Mouse (Mus musculus): ENCODE data around the gene Grip1.

Grip1 gene

DNA sequence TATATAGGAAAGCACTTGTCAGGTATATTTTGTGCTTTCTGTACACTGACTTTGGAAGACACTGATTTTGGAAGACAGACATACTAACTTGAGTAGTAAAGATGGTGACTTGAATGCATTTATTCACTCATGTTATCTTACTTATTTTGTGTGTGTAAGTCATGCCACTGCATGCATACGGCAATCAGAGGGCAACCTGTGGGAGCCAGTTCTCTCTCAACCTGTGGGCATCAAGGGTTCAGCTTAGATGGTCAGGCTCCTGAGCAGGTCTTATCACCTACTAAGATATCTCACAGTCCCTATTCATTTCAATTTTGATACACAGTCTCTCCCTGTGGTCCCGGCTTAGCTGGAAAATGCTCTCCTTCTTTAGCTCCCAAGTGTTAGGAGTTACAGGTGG is 5.4 kb downstream of the Grip1 start:
- DNase-seq (ENCODE audit: low read depth) = no peak

DNA sequence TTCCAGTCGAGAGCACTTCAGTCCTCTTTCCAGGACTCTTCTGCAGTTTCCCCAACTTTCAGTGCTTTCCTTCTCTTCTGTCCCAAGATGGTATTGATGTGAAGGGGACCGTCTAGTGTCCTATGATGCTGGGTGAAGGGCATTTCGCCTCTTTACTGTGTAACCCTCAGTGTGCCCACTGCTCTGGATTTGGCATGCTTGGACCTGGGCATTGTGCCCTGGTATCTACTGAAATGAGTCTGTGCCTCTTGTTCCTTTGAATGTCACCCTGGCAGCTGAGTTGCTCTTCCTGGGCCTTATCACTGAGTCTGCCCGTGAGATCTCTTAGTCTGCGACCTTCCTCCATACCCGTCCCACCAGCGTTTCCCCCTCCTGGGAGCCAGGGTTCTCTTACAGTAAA is 9.7 kb downstream of the Grip1 start:
- no peak for DNase-seq (ENCODE audit: low read depth)

DNA sequence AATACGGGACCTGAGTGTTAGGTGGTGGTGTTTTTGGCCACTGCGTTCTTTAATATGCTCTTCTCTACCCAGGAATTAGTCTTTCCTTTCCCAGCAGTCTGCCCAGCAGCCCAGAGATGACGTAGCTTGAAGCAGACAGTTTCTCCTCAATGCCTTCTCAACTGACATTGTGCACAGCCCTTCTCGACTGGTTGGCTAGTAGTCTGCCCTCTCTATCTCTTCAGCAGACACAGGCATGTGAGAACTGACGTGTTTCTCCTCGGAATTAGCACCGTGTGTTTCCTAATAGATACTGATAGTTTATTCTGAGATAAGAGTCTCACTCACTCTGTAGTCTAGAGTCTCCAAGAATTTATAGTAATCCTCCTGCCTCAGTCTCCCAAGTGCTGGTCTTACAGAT is 10.2 kb downstream of the Grip1 start:
- DNase-seq (ENCODE audit: low read depth) = no peak

DNA sequence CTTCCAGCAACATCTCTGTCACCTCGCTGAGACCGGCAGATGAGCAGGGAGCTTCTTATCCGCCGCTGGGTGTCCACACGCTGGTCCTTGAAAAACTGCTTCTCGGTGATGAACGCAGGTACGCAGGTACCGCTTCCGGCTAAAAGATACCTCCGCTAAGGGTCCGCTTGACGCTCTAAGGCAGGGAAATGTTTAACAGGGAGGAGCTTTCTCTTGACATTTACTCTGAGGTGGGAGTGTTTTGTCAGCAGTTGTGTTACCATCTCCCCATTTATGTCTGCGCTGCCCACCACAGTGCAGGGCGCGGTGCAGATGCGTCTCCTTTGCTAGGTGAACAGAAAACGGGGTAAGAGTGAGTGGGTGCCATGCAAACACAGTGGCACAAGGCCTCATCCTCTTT is 14.3 kb downstream of the Grip1 start:
- no peak for DNase-seq (ENCODE audit: low read depth)

DNA sequence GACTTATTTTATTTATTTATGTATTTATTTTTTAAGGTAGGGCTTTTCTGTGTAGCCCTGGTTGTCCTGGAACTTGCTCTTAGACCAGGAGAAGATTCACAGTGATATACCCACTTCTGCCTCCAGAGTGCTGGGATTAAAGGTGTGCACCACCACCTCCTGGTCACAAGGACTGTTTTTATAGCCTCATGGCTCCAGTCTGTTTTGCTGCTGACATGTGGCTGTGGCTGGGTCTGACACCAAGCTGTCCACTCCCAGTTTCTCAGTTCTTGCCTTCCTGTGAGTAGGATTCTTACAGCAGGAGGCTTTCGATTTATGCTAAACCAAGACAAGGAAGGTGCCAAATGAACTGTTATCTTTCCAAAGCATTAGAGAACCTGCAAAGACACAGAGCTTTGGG is 16.5 kb downstream of the Grip1 start:
- no peak for DNase-seq (ENCODE audit: low read depth)

DNA sequence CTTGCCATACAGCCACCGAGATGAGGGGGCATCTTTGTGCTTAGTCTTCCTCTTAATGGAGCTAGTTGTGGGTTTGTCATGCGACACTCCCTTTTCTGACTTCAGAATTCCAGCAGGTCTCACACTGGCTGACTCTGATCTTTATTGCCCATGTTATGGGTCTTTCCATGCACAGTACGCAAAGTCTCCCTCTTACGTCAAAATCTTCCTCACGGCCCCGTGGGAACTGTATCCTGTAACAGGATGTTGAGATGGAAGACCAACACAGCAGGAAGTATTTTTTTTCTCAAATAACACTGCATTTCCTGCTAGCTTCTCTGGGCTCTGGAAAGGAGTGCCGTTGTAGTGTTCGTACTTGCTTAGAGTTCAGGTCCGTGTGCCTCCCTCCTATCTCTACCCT is 21.5 kb downstream of the Grip1 start:
- no peak for DNase-seq (ENCODE audit: low read depth)

DNA sequence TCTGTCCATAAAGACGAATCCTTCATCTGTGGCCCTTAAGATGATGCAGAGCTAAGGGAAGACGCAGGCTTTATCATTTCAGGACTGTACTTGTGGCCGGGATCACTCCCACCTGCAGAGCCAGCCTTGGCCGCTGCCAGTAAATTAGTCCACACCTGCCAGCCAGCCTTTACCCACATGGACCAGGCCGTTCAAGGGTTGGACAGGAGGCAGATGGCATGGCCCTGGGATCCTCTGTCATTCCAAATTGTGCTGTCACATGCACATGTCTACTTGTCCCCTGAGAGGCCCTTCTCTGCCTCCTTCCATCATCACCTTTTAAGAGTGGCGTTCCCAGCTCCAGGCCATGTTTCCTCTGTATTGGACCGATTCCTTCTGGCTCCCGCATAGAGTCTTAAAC is 24.0 kb downstream of the Grip1 start:
- DNase-seq (ENCODE audit: low read depth) = no peak

DNA sequence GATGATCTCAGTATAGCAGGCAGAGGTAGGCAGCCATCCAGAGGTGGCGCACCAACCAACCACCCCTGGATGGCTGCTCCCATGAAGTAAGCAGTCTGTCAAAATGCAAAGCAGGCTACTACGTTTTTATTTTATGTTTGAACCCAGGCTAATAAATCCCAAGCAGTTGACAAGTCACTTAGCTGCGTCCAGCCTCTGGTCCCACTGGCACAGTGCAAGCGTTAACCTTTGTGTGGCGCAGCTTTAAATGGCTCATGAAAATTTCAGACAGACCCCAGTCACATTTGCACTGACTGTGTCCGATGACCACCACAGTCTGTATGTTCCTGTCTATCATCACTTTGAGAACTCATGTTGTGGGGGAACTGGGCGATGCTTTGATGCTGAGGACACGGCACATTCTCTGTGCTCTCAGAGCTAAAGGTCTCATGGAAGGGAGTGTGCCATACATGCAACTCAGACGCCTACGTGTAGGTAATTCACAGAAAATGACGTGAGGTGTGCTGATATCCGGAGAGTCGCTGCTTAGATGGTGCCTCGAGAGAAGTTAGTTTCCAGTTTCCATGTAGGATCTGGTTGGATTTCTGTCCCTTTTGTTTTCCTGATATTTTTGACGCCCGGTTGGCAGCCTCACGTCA is 29.6 kb downstream of the Grip1 start:
- DNase-seq (ENCODE audit: low read depth) = no peak

DNA sequence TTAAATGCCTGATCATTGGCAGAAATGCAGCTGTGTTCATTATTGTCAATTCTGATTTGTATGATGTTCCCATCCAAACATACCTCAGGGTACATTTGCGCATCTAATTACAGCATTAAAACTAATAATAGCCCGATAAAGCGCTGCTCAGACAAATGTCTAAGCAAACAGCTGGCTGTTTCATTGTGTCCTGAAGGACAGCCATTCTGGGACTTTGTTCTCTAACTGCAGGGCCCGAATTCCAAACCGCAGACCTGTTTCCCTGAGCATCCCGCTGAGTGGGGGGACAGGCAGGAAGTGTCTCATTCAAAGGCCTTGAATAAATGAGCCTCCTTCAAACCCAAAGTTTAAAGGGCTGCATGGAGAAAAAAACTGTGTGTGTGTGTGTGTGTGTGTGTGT is 30.1 kb downstream of the Grip1 start:
- DNase-seq (ENCODE audit: low read depth) = no peak

DNA sequence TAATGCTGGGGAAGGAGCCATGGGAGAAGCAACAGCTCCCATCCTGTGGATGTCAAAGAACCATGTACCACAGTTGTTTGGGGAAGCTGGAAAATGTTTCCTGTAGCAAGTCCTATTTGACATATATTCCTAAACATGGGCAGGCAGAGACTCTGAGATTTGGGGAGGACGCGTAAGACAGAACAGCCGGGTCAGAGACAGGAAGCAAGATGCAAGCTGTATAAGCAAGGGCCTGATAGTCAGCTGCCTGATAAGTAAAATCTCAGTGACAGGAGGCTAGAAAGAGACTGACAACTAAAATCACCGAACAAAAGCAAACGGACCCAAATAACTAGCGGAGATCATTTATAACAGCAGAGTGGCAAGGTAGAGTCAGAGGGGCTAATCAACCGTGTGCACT is 33.3 kb downstream of the Grip1 start:
- no peak for DNase-seq (ENCODE audit: low read depth)

DNA sequence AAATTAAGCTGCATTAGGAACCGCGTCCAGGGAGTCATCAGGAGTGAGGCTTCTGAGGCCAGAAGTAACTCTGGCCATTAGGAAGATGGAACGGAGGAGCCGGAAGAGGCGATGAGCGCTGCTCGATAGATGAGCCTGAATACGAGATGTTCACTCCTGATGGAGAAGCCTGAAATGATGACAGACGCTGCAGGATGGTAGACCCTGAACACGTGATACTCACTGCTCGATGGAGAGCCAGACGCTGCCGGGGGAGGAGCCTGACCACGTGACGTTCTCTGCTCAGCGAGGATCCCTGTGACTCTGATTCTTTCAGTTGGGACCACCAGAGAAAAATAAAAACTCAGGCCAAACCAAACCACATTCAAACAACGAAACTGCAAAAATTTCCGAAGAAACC is 37.2 kb downstream of the Grip1 start:
- no peak for DNase-seq (ENCODE audit: low read depth)

DNA sequence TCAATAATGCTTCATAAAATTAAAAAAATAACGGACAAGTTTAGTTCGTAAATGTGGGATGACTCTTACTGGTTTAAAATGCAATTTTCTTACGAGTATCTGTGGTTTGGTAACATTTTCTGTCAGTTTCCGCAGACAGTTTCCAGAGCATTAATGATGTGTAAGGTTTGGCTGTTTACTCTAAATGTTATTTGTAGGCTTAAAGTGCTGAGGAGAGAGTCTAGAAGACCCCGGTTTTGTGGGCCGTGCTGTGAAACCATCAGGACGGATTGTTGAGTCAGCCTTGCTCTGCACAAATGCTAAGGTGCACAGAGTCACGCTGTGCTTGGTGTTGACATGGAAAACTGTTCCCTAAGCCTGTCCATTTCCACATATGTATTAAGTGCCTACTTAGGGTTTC is 41.7 kb downstream of the Grip1 start:
- DNase-seq (ENCODE audit: low read depth) = no peak

DNA sequence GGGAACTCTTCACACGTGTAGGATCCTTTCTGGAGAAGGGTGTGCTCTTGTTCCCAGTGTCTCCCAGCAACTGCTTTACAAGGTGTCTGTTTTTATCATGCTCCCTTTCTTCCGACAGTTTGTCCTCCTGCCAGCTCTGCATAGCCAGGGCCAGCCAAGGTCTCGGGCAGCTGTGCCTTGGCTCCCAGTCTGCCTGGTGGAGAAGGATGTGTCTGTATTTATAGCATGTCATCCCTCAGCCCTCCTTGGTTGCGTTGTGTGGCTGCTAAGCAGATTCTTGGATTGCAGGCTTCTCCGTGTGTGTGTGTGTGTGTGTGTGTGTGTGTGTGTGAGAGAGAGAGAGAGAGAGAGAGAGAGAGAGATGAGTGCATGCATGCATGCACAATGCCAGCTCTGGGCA is 42.6 kb downstream of the Grip1 start:
- DNase-seq (ENCODE audit: low read depth) = no peak

DNA sequence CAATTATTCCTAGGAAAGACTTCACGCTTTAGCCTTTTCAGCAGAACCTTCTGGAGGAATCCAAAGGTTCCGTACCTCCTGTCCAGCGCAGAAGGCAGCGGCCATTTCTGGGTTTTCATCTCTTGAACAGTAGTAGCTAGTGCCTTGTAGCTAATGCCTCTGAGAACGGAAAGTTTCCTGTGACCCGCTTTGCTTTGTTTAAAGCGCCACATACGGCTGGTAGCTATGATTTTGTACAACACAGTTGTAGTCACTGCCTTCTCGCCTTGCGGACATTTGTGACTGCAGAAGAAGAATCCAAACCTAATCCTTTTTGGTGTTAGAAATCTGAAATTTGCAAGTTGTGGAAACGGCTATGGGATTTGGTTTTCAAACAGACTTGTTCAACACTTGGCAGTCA is 68.1 kb downstream of the Grip1 start:
- DNase-seq (ENCODE audit: low read depth) = no peak

DNA sequence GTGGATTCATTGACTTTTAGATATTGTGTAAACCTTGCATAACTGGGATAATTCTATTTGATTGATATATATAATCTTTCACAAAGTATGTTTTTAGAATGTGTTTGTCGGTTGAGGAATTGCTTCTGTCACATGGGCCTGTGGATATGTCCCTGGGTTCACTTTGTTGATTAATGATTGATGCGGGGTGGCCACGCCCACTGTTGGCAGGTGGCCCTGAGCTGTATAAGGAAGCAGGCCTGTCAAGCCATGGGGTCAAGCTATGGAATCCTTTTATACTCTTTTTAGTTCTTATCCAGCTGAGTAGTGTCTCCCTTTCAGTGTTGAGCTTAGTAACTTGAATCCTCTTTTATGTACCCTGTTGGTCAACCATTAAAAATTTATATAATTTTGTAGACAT is 72.1 kb downstream of the Grip1 start:
- DNase-seq (ENCODE audit: low read depth) = no peak

DNA sequence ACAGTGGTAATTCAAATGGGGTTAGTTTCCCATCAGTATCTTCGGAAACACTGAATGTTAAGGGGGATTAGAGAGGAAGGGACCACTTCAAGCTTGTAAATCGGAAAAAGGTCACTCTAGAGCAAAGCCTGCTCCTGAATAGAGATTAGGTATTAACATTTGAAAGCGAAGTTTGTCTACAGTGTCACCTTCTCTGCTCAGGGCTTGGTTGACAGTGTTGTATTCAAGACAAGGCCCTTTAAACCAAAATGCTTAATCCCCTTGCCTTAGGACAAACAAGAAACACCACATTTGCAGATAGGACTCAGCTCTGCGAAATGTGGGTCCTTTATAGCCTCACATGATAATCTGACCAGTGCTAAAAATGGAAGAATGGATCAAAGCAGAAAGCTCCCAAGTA is 81.2 kb downstream of the Grip1 start:
- DNase-seq (ENCODE audit: low read depth) = no peak

DNA sequence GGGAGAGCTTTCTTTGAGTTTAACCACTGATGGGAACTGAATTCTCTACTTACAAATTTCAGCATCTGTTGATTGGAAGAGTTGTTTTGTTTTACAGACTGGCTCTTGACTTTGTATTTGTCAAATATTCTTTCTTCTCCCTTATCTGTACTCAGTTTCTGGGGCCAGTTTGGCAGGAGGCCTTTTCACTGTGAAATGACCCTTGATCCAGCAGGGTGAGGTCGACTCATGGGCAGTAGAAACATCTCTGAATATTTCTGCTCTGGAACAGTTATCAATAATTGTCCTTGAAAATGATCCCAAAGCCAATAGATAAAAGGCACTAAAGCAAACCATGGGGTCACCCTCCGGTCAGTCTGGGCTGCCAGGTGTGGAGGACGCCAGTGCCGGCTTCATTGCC is 88.0 kb downstream of the Grip1 start:
- no peak for DNase-seq (ENCODE audit: low read depth)

DNA sequence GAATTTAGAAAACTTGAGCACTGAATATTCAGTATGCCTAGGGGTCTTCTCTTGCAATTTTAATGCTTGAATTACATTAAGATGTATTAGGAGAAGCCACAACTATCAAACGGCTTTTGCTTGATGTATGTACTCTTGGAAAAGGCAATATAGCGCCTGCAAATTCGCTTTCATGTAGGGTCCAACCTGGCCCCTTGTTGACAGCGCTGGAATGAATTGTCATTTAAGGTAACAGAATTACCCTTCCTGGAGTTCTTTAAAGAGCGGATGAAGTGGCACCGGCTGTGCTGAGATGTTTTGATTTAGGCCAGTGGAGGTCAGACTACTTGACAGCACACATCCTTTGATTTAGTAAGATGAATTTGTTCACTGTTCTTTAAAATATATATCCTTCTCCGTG is 90.1 kb downstream of the Grip1 start:
- DNase-seq (ENCODE audit: low read depth) = no peak

DNA sequence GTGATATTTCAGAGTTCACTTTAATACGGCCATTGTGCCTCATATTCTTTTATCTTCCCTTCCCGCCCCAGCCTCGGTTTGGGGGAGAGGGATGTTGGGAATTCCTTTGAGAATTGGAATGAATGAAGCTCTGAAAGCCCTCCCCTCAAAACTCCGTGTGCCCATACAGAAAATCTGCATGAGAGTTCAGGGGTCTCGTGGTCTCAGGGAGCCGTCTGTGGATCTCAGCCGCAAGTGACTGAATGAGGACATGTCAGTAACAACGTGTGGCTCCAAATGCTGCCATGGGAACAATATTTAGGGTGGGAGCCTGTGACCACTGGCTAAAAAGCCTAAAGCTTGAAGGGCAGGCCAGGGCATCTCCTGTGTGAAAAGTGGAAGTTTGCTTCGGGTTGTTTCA is 91.1 kb downstream of the Grip1 start:
- DNase-seq (ENCODE audit: low read depth) = no peak

DNA sequence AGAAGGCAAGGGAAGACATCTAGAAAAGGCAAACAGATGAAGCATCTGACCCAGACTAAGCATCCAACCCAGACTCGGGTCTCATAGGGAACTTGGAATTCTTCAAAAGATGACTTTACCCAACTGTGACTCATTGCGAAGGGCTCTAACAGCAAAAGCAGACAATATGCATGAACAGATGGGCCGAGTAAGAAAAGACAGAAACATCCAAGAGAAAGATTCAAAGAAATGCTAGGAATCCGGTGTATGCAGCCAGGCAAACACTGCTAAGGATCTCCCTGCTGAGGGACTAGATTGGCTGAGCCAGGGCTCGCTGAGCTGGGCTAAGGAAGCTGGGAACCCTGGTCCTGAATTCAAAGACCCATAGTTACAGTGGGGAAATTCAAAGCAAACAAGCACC is 94.2 kb downstream of the Grip1 start:
- DNase-seq (ENCODE audit: low read depth) = no peak

DNA sequence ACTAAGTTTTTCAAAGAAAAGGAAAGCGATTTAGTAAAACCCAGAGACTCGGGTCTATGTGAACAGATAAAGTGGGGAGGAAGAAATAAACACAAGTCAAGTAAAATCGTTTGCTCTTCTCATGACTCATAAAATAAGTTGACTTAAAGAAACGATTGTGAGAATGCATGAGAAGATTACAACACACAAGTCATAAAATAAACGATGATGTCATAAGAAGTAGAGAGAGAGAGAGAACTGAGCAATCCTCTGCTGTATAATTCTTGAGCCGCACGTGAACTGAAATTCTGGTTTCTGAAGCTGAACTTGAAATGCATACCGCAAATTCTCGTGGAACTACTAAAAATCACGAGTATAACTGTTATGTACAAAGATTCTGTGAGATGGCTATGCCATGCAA is 95.1 kb downstream of the Grip1 start:
- DNase-seq (ENCODE audit: low read depth) = no peak

DNA sequence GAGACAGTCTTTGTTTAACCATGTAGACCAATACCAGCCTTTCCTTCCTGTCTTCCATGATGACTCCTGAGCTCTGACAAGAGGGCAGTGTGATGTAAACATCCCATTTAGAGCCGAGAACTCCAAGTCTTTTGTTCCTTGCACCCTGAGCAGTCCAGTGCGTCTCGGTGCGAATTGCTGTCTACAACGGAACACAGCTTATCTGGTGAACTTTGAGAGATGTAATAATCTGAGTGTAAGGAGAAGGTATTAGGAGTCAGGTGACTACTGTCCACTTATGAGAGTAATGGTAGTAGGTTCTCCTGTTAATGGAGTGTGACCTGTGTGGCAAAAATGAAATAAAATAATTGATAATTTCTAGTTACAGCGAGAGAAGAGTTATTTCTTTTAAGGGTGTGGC is 97.0 kb downstream of the Grip1 start:
- no peak for DNase-seq (ENCODE audit: low read depth)

DNA sequence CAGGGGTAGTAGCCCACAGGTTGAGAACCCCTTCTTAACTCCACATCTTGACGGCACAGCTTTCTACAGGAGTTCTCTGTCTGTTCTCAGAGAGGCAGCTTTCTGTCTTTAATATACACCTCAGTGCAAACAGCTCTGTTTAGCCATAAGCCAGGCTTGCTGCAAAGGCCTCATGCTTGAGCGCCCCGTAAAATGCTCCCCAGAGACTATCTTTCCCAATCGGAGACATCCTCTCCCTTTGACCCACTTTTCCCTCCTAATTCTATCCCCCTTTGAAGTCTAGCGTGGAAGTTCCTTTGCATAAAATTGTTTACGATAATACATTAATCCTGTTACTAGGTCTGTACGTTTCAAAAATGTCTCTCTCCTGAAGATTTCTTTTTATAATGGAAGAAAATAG is 102.7 kb downstream of the Grip1 start:
- no peak for DNase-seq (ENCODE audit: low read depth)

DNA sequence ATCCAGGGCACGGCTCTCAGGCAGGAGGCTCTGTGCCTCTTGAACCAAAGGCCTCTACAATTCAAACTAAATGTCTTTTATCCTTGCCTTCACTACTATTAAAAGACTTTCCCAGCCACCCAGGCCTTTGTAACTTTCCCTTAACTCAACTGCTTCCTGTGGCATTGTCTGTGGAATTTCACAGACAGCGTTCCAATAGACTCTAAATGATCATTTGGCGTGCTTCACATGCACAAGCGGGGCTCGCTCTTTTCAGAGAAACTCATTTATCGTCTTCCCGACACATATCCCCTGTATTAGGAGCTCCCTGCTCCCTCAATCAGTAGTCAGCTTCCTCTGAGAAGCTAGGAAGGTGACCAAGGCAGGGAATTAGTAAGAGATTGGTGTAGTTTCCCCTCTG is 104.8 kb downstream of the Grip1 start:
- no peak for DNase-seq (ENCODE audit: low read depth)

DNA sequence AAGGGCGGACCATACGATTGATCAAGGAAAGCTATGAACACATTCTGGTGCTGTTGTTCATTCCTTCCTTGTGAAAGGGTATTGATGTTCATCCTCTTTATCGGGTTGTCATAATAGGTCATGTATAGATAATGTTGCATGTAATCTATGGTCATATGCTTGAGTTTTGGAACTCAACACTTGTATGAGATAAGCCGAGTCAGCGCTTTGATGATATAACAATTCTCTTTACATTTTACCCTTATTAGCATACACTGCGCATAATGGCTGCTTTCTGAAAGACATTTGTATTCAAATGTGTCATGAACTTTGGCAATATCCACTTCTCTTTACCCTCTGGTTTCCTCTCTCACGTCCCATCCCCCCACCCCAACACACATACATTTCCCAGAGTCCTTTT is 111.2 kb downstream of the Grip1 start:
- DNase-seq (ENCODE audit: low read depth) = no peak

Measured in naive thymus-derived CD4-positive, alpha-beta T cell, adult 2 months (primary cell).